Mouse (Mus musculus): ENCODE results near the gene Cfap61. TPM values are rescaled to one million over a fixed set of nuclear protein-coding genes. Genes with fewer than 3 reads are reported as not detected.

The Cfap61 gene
- polyA plus RNA-seq, 1 experiment from 2014 or later, result 1.2 TPM

GRCm38 (mm10) chr2:146246409-146247075, 312.0 kb downstream of the Cfap61 start:
- Histone ChIP-seq H3K9me3 (no peaks in the 10 kb centered on the region), H3K36me3 (no peaks in the 10 kb centered on the region), H3K4me2 (no peak overlapping the region), H3K9ac (no peak overlapping the region), H3K27me3 (no peaks in the 10 kb centered on the region), H3K4me3 (no peak overlapping the region), H3K27ac (no peak overlapping the region), H3K4me1 (no peaks in the 10 kb centered on the region)
- ATAC-seq (ENCODE audit: borderline replicate concordance, extremely low read depth, low FRiP score, low TSS enrichment), result no peak
- WGBS, result 58% methylated on average over 4 of the region's 4 CpGs

- no peak overlapping the region for H3K9ac ChIP-seq
- H3K9me3 ChIP-seq, result no peaks in the 10 kb centered on the region
- no peaks in the 10 kb centered on the region for H3K27me3 ChIP-seq
- no peak overlapping the region for H3K27ac ChIP-seq
- no peaks in the 10 kb centered on the region for H3K4me1 ChIP-seq
- 18% methylated on average over 6 of the region's 6 CpGs for WGBS
- no peak overlapping the region for H3K4me3 ChIP-seq
- ATAC-seq (ENCODE audit: borderline replicate concordance, extremely low read depth, low FRiP score, low TSS enrichment), result 0 out of 2 replicates have a peak, but pooled peaks have one; percentile 27
- H3K36me3 ChIP-seq, result no peaks in the 10 kb centered on the region
- H3K4me2 ChIP-seq, result no peak overlapping the region
Measured at GRCm38 (mm10) chr2:146247576-146247975, 313.0 kb downstream of the Cfap61 start.

DNA sequence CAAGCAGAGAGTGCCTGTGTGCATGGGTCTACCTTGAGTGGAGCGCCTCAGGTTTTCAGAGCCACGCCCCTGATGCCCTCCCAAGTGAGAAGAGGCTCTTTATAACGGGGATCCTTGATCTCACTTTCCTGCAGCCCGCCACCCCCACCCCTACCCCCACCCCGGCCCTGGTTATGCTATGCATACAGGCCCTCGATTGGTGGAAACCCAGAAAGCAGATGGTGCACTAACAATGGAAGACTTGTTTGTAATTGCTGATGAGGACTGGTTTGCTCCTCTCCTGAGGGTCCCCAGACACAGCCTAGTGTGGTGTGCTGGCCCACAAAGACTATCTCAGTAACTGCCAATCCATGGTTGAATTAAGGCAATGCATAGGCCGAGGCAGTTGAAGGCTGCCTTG, 314.4 kb downstream of the Cfap61 start:
- no peak overlapping the region for H3K4me2 ChIP-seq
- H3K27ac ChIP-seq, result no peak overlapping the region
- H3K4me3 ChIP-seq, result no peak overlapping the region
- ATAC-seq (ENCODE audit: borderline replicate concordance, extremely low read depth, low FRiP score, low TSS enrichment), result no peak
- H3K27me3 ChIP-seq, result no peaks in the 10 kb centered on the region
- no peaks in the 10 kb centered on the region for H3K4me1 ChIP-seq
- H3K9me3 ChIP-seq, result no peaks in the 10 kb centered on the region
- no peak overlapping the region for H3K9ac ChIP-seq
- no peaks in the 10 kb centered on the region for H3K36me3 ChIP-seq
- 81% methylated on average over 7 of the region's 7 CpGs for WGBS

GRCm38 (mm10) chr2:146250236-146250904, 315.8 kb downstream of the Cfap61 start:
- no peak overlapping the region for H3K9ac ChIP-seq
- ATAC-seq (ENCODE audit: borderline replicate concordance, extremely low read depth, low FRiP score, low TSS enrichment), result no peak
- no peak overlapping the region for H3K4me2 ChIP-seq
- H3K27me3 ChIP-seq, result no peaks in the 10 kb centered on the region
- no peak overlapping the region for H3K4me3 ChIP-seq
- H3K27ac ChIP-seq, result no peak overlapping the region
- H3K4me1 ChIP-seq, result no peaks in the 10 kb centered on the region
- H3K9me3 ChIP-seq, result no peaks in the 10 kb centered on the region
- 82% methylated on average over 6 of the region's 6 CpGs for WGBS
- no peaks in the 10 kb centered on the region for H3K36me3 ChIP-seq

DNA sequence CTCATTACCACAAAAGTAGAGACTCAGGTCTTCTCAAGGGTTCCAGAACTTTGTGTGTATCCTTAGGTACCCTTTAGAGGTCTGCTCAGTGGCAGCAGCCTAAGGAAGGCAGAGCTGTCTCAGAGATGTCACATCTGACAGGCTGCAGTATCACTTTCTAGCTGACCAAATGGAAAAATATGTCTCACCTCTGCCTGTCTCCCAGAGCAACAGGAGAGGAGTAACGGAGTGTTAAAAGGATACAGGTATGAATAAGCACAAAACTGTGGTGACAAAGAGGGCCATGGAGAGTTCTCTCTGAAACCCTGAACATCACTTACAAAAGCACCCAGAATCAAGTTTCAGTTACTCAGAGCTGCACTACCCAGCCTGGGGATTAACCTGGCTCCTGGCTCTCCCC, 319.8 kb downstream of the Cfap61 start:
- Histone ChIP-seq H3K9me3 (no peaks in the 10 kb centered on the region), H3K4me2 (no peak overlapping the region), H3K27me3 (no peaks in the 10 kb centered on the region), H3K36me3 (no peaks in the 10 kb centered on the region), H3K4me3 (no peak overlapping the region), H3K9ac (no peak overlapping the region), H3K27ac (no peak overlapping the region), H3K4me1 (no peaks in the 10 kb centered on the region)
- WGBS, result 90% methylated on average over 1 of the region's 1 CpGs
- no peak for ATAC-seq (ENCODE audit: borderline replicate concordance, extremely low read depth, low FRiP score, low TSS enrichment)

- no peak for ATAC-seq (ENCODE audit: borderline replicate concordance, extremely low read depth, low FRiP score, low TSS enrichment)
- no peaks in the 10 kb centered on the region for H3K4me1 ChIP-seq
- no peaks in the 10 kb centered on the region for H3K36me3 ChIP-seq
- no peak overlapping the region for H3K4me2 ChIP-seq
- H3K27ac ChIP-seq, result no peak overlapping the region
- no peaks in the 10 kb centered on the region for H3K9me3 ChIP-seq
- H3K4me3 ChIP-seq, result no peak overlapping the region
- H3K27me3 ChIP-seq, result no peaks in the 10 kb centered on the region
- no peak overlapping the region for H3K9ac ChIP-seq
Measured at GRCm38 (mm10) chr2:146255636-146256035, 321.1 kb downstream of the Cfap61 start.

DNA sequence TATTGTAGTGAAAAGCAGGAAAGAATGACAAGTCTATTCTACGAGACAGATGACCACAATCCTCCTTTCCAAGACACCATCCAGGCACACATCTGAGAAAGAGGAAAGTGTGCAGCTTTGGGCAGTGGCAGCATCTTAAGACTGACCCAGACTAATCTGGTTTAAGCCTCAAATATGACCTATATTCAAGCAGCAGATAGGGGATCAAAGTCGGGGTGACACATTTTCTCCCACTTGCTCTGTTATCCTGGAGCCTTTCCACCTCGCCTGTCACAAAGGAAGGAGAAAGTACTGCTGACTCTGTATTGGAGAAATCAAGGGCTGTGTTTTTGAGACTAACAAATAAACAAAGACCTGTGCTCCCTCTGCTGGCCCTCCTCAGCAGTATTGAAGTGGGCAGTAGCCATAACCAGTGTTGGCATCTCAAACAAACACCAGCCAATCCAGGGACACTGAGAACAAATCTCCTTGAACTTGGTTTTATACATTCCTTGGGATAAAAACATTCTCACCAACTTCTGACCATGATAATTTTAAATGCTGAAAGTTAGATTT, 321.8 kb downstream of the Cfap61 start:
- Histone ChIP-seq H3K4me1 (no peaks in the 10 kb centered on the region), H3K4me3 (no peak overlapping the region), H3K27me3 (no peaks in the 10 kb centered on the region), H3K9me3 (no peaks in the 10 kb centered on the region), H3K36me3 (no peaks in the 10 kb centered on the region), H3K27ac (no peak overlapping the region), H3K9ac (no peak overlapping the region), H3K4me2 (no peak overlapping the region)
- no peak for ATAC-seq (ENCODE audit: borderline replicate concordance, extremely low read depth, low FRiP score, low TSS enrichment)
- 61% methylated on average over 3 of the region's 3 CpGs for WGBS

DNA sequence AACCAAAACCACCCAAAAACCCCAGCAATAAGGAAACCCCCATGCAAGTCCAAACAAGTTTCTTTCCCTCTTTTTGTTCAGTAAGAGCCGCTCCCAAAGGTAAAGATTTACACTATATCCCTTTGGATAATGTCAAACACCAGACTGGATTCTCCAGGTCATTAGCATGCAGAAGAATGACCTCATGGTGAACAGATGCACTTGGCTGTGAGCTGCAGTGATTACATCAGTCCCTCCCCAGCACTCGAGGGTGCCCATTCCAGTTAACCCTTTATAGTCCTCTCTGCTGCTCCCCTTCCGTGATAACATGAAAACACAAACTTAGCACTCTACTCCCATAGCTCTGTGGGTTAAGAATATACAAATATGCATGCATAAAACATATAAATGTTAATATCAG, 322.5 kb downstream of the Cfap61 start:
- Histone ChIP-seq H3K9ac (no peak overlapping the region), H3K4me2 (no peak overlapping the region), H3K27me3 (no peaks in the 10 kb centered on the region), H3K36me3 (no peaks in the 10 kb centered on the region), H3K4me3 (no peak overlapping the region), H3K9me3 (no peaks in the 10 kb centered on the region), H3K4me1 (no peaks in the 10 kb centered on the region), H3K27ac (no peak overlapping the region)
- 0 out of 2 replicates have a peak, but pooled peaks have one; percentile 39 for ATAC-seq (ENCODE audit: borderline replicate concordance, extremely low read depth, low FRiP score, low TSS enrichment)
- WGBS, result 18% methylated on average over 3 of the region's 3 CpGs

DNA sequence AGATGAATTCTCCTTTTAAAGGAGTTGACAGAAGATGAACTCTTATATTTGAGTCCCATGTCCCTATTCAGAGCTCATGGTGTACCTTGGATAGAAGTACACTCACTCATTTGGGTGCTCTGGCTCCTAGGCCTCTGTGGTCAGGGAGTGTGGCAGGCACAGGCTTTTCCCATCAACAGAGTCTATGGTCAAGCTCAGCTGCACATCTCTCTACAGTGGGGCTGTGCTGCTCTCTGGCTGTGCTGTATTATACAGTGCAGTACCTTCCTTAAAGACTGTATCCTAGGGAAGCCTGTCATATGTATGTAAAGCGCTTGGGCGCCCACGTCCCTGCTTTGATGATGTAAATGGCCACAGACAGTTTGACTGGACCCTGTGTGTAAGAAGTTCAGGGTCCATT, 323.0 kb downstream of the Cfap61 start:
- Histone ChIP-seq H3K36me3 (no peaks in the 10 kb centered on the region), H3K27ac (no peak overlapping the region), H3K9me3 (no peaks in the 10 kb centered on the region), H3K4me1 (no peaks in the 10 kb centered on the region), H3K4me3 (no peak overlapping the region), H3K4me2 (no peak overlapping the region), H3K27me3 (no peaks in the 10 kb centered on the region), H3K9ac (no peak overlapping the region)
- ATAC-seq (ENCODE audit: borderline replicate concordance, extremely low read depth, low FRiP score, low TSS enrichment), result no peak
- WGBS, result 81% methylated on average over 3 of the region's 3 CpGs

GRCm38 (mm10) chr2:146258736-146259469, 324.3 kb downstream of the Cfap61 start:
- Histone ChIP-seq H3K9ac (no peak overlapping the region), H3K27me3 (no peaks in the 10 kb centered on the region), H3K4me3 (no peak overlapping the region), H3K4me2 (no peak overlapping the region), H3K9me3 (no peaks in the 10 kb centered on the region), H3K36me3 (no peaks in the 10 kb centered on the region), H3K4me1 (no peaks in the 10 kb centered on the region), H3K27ac (no peak overlapping the region)
- 38% methylated on average over 10 of the region's 10 CpGs for WGBS
- ATAC-seq (ENCODE audit: borderline replicate concordance, extremely low read depth, low FRiP score, low TSS enrichment), result no peak

DNA sequence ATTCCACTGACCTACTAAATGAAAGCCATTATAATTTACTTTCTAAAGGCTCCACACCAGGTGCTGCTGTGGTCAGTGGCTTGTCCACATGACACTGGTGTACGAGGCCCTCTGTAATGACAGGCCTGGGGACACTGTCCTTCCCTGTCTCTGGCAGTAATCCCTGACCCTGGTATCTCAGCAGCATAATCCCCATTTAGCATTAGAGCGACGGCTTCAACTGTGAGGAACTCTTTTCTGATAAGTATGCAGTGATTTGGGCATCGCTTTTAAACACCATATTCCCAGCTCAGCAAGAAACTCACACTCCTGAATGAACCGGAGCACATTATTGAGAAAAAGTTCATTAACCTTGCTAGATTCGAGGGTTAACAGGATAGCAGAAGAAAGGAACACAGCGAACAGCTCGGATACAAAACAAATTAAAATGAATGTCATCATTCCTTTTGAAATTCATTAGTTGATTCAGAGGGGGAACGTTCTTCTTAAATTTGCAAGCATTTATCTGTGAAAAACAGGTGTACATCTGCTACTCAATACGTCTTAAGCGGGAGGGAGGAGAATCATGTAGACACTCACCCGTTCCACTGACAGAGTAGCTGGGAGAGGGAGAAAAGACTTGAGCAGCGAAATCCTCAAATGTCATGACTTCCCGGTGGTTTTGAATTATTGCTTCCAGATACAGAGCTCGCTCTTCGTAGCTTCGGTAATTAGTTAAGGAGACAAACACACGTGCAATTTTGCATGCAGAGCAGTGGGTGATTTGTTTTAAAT, 325.4 kb downstream of the Cfap61 start:
- Histone ChIP-seq H3K4me2 (no peak overlapping the region), H3K9me3 (no peaks in the 10 kb centered on the region), H3K9ac (no peak overlapping the region), H3K27ac (no peak overlapping the region), H3K27me3 (no peaks in the 10 kb centered on the region), H3K36me3 (no peaks in the 10 kb centered on the region), H3K4me1 (no peaks in the 10 kb centered on the region), H3K4me3 (no peak overlapping the region)
- ATAC-seq (ENCODE audit: borderline replicate concordance, extremely low read depth, low FRiP score, low TSS enrichment), result no peak
- WGBS, result 53% methylated on average over 18 of the region's 18 CpGs
